Mouse (Mus musculus): ENCODE measurements around the gene Morn5.

The Morn5 gene

DNA sequence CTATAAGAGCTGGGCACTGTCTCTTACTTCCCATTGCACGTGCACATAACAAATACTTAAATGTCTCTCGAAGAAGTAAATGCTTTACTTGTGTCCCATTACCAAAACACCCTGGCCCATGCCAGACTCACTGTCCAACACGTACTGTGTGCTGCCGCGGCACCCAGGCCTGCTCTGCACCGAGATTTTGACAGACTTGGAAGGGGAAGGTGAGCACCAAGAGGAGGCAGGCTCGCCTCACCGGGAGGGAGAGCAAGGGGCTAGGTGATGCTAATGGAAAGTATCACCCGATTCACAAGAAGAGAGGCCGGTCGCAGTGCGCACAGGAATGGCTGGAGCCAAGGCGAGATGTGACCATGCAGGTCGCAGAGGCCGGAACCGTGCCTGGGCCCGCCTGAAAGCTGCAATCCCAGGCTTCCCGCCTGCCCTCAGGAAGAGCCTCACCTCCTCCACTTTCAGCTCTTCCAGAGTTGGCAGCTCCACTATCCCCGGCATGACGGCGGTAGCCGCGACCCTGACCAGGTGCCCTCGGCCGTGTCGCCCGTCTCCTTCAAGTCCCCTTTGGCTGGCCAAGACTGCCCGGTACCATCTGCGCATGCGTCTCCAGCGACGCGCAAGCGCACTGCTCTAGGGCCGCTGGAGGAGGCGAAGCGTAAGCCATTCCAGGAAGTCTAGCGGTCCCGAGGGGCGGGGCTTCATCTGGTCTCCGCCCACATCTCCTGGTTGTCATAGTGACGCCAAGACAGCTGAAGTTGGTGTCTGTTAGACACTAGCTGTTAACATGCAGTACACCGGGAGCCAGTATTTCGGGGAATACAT is at the start of gene Morn5, which contains the start of gene Ndufa8:
TSS of gene Morn5 (plus strand) at position 711 of the 819 bp plus-strand sequence.
TSS of gene Ndufa8 (minus strand) at position 659 of the 819 bp plus-strand sequence.
- DNase-seq (ENCODE audit: extremely low spot score, low spot score): peak; percentile 100

DNA sequence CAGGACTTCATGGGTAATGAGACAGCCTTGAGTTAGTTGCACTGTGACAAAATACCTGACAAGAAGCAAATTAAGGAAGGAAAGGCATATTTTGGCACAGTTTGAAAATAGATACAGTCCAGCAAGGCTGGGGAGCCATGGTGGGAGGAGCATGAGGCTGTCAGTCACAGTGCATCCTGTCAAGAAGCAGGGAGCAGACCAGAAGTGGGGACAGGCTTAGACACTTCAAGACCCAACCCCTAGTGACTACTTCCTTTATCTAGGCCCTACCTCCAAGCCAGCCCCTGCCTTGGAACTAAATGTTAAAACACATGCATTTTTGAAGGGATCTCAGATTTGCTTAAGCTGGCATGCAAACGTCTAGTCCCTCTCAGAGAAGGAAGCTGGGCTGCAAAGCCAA is 48.9 kb upstream of the Morn5 start:
- DNase-seq (ENCODE audit: extremely low spot score, low spot score): no peak

DNA sequence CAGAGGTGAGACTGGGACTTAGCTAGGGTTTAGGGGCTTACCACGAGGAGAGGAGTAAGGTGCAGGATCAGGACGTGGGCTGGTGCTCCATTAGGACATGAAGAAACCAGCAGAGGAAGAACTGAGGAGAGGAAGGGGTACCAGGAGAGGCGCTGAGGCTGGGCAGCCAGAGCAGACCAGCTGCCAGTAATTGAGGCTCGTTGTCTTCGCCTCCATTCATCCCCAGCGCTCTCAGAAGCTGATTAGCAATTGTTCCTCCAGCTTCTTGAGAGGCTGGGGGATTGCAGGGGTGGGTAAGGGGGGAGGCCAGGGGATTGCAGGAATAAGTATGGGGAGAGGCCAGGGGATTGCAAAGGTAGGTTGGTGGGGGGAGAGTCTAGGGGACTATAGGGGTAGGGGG is 47.1 kb upstream of the Morn5 start:
- no peak for DNase-seq (ENCODE audit: extremely low spot score, low spot score)

DNA sequence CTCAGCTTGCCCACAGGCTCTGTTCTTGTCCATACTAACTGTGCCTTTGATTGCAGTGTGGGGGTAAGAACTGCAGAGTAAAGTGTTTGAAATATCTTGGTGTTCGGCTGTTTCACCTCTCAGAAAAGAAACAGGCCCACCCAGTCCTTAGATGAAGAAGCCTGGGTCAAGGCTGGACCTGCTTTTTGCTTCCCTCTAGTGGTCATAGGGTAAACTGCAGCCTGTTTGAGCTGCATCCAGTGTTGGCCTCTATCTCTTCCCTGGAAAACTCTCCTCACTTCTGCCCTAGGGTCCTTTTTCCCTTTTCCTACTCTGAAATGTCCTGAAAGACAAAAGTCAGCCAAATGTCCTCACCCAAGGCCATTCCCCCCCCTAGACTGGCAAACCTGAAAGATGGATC is 41.2 kb upstream of the Morn5 start:
- peak; percentile 61 for DNase-seq (ENCODE audit: extremely low spot score, low spot score)

DNA sequence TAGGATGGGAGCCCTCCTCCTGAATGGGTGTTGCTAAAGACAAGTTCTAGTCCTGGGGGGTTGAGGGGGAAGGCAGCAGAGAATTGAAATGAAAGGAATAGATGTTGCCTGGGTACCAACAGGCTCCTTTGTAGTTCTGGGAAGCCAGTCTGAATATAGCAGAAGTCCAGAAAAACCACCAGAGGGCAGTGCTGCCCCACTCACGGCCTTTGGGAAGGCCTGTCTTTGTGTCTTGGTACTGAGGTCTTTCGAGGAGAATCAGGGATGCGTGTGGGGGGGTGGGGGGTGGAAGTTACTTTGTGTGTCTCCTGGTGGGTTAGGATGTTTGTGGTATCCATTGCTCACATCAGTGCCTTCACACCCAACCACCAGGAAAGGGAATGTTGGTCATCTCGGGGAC is 39.9 kb upstream of the Morn5 start:
- DNase-seq (ENCODE audit: extremely low spot score, low spot score): peak; percentile 73

DNA sequence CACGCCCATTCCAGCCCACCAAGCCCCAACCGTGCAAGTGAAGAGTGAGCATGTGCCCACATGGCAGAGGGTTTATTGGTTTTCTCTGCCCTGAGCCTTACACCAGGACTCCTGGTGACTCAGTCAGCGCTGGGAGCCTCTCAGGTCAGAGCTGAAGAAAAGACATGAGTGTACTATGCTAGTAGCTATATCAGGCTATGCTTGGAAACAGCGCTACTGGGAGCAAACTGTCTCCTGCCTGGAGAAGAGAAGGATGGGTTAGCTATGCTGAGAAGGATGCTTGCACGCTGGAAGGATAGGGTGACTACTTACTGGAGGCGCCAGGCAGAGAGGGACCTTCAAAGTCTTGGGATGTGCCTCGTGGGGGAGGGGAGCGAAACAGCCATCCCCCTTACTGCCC is 38.7 kb upstream of the Morn5 start:
- DNase-seq (ENCODE audit: extremely low spot score, low spot score): peak; percentile 21

DNA sequence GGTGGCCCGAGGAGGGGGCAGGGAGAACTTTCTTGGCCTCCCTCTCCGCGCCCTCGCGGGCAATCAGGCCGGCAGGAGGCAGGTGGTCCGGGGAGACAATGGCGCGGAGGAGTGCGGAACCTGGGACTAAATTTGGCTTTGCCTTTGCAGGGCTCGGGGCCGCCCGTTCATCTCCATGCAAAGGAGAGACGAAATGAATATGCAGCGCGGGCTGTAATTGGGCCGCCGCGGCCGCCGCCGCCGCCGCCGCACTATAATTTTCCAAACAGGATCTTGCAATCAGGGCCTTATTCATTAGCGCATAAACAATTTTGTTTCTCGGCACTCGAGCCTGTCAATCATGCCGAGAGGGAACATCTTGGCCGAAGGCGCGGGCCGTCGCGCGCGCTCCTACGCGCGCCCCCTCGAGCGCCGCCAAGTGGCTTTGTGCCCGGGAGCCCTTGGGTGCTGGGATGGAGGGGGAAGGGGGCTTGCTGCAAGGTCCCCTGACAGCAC is 37.9 kb upstream of the Morn5 start:
- peak; percentile 57 for DNase-seq (ENCODE audit: extremely low spot score, low spot score)

DNA sequence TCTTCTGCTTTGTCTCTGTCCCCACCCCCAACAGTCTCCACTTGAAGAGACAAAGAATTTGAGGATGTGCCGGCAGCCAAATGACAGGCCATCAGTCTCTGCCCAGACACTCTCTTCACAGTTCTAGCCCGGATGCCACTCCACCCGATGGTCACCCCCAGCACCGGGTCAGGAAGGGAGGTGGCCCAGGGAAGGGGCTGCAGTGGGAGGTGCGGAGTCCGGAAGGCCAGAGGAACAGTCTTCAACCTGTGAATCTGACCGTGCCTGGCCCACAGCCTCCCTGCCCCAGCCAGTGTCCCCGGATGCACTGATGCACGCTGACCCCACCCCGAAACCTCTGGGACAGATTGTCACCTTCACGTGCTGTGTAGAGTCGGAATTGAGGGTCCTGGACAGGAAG is 36.2 kb upstream of the Morn5 start:
- DNase-seq (ENCODE audit: extremely low spot score, low spot score): no peak

DNA sequence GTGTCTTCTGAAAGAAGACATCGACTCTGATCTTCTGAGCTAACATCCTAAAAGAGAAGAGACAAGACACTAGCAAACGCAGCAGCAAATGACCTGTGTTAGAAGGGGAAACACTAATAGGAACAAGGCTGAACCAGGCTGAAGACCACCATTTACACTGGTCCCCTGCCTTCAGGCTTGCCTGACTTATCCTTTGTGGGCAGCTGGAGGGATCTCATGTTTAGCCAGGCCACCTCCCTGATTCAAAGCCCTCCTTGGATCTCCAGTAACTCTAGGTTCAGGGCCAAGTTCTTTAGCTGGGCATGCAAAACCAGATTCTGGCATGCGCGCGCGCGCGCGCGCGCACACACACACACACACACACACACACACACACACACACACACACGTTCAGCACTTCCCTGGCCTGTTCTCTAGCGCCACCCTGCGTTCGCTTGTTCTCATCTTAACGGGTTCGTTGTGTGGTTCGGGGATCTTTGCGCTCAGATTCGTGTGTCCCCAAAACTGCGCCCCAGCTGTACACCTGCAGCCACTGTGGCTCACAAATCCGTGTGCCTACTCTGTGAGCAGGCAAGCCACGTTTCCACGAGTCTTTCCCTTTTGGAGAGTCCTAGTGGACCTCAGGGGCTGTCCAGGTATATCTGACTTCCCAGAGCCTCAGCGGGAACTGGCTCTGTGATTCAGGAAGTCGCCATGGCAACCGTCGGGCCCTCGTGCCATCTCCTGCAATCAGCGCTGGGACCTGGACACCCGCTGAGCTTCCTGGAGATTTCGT is 27.7 kb upstream of the Morn5 start:
- peak; percentile 81 for DNase-seq (ENCODE audit: extremely low spot score, low spot score)

DNA sequence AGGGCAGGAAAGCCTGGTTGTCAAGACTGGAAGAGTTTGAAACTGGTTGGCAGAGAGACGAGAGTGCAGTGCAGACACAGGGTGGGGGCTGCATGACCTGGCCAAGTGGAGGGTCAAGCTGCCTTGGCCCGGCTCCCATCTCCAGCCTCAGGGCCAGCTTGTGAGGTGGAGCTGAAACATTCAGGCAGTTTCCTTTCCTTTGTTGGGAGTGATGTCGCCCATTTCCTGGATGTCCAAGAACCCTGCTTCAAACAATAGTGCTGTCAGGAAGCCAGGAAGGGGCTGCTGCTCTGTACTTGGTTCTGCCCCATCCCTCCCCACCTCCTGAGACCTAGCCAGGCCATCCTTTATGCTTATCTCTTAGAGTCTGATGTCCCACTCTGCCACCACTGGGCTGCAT is 26.0 kb upstream of the Morn5 start:
- no peak for DNase-seq (ENCODE audit: extremely low spot score, low spot score)

DNA sequence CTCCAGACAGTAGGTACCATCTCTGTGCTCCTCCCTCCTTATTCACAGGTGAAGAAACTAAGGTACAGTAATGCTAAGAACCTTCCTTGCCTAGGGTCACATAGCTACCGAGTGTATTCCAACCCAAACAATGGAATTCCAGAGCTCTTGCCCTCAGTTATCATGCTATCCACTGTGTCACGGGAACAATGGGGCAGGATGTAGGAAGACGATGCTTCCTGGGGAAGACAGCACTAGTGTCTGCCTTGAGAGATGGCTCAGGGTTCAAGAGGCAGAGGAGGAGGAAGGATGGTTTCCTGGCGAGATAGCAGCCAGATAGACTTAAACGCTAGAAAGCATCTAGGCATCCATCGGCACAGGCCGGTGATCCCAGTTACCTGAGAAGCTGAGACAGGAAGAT is 16.4 kb upstream of the Morn5 start:
- no peak for DNase-seq (ENCODE audit: extremely low spot score, low spot score)

DNA sequence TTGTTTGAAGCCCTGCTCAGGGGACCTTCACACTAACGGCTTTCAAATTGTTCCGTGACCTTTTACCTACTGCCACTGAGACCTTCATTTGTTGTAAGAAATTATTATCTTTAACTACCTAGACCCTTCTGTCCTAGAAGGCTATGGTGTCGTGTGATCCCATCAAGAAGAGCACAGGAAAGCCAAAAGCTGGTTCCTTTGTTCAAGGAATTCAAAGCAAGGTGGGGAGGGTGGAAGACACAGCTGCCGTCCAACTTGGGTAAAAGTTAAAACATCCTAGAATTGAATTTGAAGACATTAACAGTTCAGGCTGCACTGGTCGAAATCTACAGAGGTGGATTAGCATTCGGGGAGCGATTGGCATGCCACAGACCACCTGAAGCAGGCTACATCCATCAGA is 15.3 kb upstream of the Morn5 start:
- DNase-seq (ENCODE audit: extremely low spot score, low spot score): no peak

DNA sequence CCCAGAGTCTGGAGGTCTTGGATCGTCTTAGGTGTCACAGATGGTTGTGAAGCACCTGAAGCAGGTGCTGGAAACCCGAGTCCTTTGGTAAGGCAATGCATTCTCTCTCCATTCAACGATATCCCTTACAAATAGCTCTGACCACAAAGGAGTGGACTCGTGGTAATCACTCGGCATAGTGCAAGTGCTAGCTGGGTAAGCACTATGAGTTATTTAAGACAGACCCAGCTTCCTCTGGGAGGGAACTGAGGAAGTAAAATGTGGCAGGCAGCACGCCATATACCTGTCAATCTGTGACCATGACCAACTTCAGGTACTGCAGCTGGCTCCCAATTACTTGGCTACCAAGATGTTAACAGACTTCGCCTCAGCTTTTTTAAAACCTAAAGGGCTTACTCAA is 14.4 kb upstream of the Morn5 start:
- no peak for DNase-seq (ENCODE audit: extremely low spot score, low spot score)

DNA sequence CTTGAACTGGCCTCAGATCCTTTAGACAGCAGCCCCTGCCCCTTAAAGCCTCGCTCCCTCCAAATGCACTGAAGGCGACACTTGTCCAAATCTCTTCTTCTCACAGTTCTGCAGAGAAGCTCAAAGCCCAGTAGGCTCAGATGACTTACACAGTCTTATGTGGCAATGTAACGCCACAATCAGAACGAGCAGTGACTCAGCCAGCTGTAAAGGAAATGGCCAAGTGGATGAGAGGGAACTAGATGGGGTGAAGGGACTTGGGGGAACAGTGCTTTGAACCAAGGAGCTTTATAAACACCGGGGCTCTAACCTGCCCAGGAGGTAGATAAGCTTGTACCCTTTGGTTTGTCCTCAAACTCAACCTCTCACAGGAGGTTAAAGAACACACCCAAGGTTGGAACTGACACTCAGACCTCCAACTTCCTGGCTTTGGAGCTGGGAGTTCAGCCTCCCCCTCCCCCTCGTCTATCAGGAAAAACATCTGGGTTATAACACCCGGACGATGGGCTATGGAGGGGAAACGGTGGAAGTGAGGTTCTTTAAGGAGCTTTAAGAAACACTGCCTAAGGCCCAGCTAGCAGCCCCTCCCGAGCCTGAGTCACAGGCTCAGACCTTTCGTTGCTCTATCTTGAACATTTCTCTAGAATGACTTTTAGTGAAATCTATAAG is 13.7 kb upstream of the Morn5 start:
- DNase-seq (ENCODE audit: extremely low spot score, low spot score): no peak

DNA sequence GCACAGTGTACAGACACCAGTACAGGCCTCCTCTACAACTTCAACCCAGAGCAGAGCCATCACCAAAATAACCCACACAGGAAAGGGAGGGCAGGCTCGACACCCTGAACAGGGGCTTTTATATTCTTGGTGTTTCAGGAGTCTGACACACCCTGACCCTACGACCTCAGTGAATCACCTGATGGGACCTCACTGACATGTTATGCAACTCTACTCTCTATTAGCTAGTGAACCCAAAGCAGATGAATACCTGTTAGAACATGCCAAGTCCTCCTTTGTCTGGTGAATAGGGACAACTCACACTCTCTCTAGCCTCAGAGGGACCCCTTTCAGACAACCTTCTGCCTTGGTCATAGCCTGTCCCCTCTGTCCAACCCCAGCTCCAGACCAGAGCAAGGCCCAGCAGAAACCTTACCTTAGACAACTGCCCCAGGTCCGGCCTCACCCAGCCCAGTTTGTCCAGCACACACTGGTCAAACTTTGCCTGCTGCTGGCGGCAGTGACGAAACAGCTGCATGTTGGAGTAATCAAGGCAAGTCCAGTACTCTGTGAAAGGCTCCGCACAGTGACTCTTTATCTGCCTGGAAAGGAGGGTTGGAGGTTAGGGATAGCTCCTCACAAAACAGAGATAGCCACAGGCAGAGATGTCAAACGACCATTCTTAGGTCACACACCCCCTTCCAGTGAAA is 9.8 kb upstream of the Morn5 start:
- no peak for DNase-seq (ENCODE audit: extremely low spot score, low spot score)

DNA sequence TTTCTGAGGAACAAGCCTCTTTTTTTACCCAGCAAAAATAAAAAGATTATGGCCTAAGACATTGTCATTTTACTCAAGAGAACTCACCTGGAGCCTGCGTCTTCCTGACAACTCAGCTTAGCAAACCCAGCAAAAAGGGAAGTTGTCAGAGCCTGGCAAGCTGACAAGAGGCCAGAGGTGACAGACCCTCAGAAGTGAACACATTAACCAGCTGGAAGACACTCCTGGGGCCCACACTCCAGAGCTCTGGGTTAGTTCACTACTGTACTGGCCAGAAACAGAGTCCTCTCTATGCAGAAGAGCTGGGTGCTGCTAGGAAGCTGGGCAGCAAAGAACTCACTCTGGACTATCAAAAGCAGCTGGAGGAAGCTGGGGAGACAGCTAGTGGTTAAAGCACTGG is 8.4 kb upstream of the Morn5 start:
- no peak for DNase-seq (ENCODE audit: extremely low spot score, low spot score)

DNA sequence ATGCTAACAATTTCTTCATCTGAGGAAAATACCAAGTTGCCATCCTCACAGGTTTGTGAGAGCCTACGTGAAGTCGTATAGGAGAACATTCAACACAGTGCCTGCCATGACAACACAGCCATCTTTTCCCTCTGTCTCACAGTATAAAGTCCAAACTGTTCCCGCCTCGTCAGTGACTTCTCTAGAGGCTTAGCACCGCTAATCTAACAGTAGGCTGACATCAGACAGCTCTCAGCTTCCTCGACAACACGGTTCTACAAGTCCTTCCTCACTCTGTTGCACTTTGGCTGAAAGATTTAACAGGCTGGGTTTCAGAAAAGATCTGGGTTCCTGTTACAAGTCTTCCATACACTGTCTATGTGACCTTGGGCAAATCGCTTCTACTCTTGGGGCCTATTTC is 1.1 kb upstream of the Morn5 start:
- no peak for DNase-seq (ENCODE audit: extremely low spot score, low spot score)

DNA sequence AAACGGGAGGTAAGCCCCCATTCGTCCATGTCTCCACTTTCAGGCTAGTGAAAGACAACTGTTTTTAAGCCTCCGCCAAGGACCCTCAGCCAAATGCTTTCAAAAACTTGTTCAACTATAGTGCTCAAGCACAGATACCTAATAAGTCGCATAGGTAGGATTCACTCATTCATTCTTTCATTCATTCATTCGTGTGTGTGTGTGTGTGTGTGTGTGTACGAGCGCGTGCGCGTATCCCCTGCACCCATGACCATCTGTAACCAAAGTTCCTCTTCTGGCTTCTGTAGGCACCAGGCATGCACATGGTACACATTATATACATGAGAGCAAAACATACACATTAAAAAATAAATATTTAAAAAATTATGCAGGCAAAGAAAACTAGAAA is 303 bp downstream of the Morn5 start:
- no peak for DNase-seq (ENCODE audit: extremely low spot score, low spot score)

DNA sequence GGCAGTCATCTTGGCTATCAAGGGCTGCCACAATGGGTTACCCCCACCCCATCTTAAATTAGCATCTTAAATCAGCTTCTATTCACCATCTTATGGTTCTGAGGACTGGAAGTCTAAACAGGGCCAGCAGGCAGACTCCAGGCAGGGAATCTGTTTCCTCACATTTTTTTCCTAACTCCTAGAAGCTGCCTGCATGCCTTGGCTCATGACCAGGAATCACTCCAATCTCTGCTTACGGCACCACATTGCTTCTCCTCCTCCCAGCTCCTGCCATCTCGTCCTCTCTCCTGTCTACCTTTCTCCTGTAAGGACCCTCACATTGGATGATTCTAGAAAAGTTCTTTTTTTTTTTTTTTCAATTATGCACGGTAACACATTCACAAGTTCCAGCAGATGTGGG is 4.0 kb downstream of the Morn5 start:
- DNase-seq (ENCODE audit: extremely low spot score, low spot score): no peak

DNA sequence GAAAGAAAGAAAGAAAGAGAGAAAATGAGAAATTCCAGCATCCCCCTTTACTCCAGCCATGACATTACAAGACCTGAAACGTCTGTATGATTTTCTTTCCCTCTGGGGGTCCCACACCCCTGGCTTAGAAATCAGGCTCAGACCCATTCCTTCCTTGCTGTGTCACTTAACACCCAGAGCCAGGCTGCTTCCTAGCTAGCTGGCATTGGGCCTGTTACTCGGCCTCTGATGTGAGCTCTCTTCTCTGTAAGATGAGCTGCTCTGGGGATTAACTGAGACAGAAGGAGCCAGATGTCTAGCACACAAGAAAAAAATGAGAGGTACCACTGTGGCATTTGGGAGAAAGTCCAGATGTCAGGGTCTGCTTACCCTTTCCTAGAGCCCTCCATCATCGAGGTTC is 7.0 kb downstream of the Morn5 start:
- DNase-seq (ENCODE audit: extremely low spot score, low spot score): no peak

DNA sequence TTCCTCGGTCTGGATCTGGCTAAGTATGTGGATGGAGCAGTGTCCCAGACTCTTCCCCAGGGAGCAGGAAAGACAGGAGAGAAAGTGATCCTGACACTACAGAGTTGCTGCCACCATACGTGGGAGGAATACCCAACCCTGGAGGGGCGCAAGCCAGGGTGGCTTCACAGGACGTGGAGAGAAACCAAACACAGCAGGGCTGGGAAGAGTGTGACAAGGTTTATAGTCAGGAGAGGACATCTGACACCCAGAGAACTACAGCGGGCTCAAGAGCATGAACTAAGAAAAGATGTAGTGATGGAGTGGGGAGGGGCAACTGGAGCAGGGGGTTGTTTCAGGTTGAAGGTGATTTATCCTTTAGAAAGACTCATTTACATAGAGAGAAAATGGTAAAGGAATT is 12.2 kb downstream of the Morn5 start:
- DNase-seq (ENCODE audit: extremely low spot score, low spot score): no peak
